Mouse (Mus musculus) ES-Bruce4 (cell line): ENCODE measurements around the gene Slc2a13. TPM values are rescaled to one million over a fixed set of nuclear protein-coding genes. Genes with fewer than 3 reads are reported as not detected.

Experiments
- H3K27ac ChIP-seq: 2 replicates; pipeline ENCODE4 v1.5.1; 2012; ENCODE audit warnings: low read length, inconsistent platforms; ENCODE audit not compliant: insufficient read depth
- H3K27me3 ChIP-seq: 2 replicates; pipeline ENCODE4 v1.6.1; 2012; ENCODE audit warnings: mild to moderate bottlenecking, low read length, inconsistent platforms; ENCODE audit not compliant: control insufficient read depth, poor library complexity, insufficient read depth, severe bottlenecking
- H3K36me3 ChIP-seq: 2 replicates; pipeline ENCODE4 v1.6.1; 2012; ENCODE audit warnings: inconsistent platforms, mild to moderate bottlenecking, low read length, moderate library complexity; ENCODE audit not compliant: control insufficient read depth, poor library complexity, insufficient read depth, severe bottlenecking
- H3K4me1 ChIP-seq: one replicate; pipeline ENCODE4 v1.8.1; 2011; ENCODE audit warnings: low read length; ENCODE audit not compliant: control insufficient read depth, insufficient read depth
- H3K4me3 ChIP-seq: 2 replicates; pipeline ENCODE4 v1.5.1; 2011; ENCODE audit warnings: low read depth, mild to moderate bottlenecking, low read length
- H3K9ac ChIP-seq: 2 replicates; pipeline ENCODE4 v1.6.1; 2012; ENCODE audit warnings: low read depth, mild to moderate bottlenecking, inconsistent platforms; ENCODE audit not compliant: poor library complexity, severe bottlenecking
- H3K9me3 ChIP-seq: replicated peaks from 2 replicates; pipeline ENCODE4 v1.6.1; 2012; ENCODE audit warnings: mild to moderate bottlenecking, low read length, inconsistent platforms; ENCODE audit not compliant: control insufficient read depth, poor library complexity, insufficient read depth, severe bottlenecking
- CTCF ChIP-seq: IDR thresholded peaks from one replicate; pipeline ENCODE4 v1.8.1; 2011; ENCODE audit warnings: low read depth, low read length
- EP300 ChIP-seq: IDR thresholded peaks from 2 replicates; pipeline ENCODE4 v1.6.1; 2011; ENCODE audit warnings: low read depth, low read length; ENCODE audit not compliant: insufficient read depth
- POLR2A ChIP-seq: IDR thresholded peaks from one replicate; pipeline ENCODE4 v1.8.1; 2011; ENCODE audit warnings: low read length; ENCODE audit not compliant: insufficient read depth
- polyA plus RNA-seq: library from polyadenylated mRNA; stranded (reverse); fragments of >200 nt; gene quantifications from 2 replicates; pipeline ENCODE4 v1.2.4, GENCODE M21; 2011; ENCODE audit warnings: low read depth; ENCODE audit not compliant: missing spikeins, insufficient read depth, insufficient read length

Slc2a13 gene
- polyA plus RNA-seq, 1 experiment = not detected

GRCm38 (mm10) chr15:91327748-91328147, 245.3 kb downstream of the Slc2a13 start:
- no peak overlapping the region for H3K27ac ChIP-seq
- no peaks in the 10 kb centered on the region for H3K27me3 ChIP-seq
- no peak overlapping the region for H3K4me3 ChIP-seq
- H3K36me3 ChIP-seq = no peaks in the 10 kb centered on the region
- no peak for TF ChIP-seq CTCF
- TF ChIP-seq EP300 = no peak
- no peak for TF ChIP-seq POLR2A
- no peak overlapping the region for H3K9ac ChIP-seq
- H3K9me3 ChIP-seq = no peaks in the 10 kb centered on the region
- H3K4me1 ChIP-seq = no peaks in the 10 kb centered on the region

GRCm38 (mm10) chr15:91327023-91327422, 246.0 kb downstream of the Slc2a13 start:
- H3K9ac ChIP-seq = no peak overlapping the region
- no peaks in the 10 kb centered on the region for H3K36me3 ChIP-seq
- TF ChIP-seq EP300 (no peak), CTCF (no peak), POLR2A (no peak)
- no peaks in the 10 kb centered on the region for H3K9me3 ChIP-seq
- no peak overlapping the region for H3K27ac ChIP-seq
- no peaks in the 10 kb centered on the region for H3K4me1 ChIP-seq
- H3K27me3 ChIP-seq = no peaks in the 10 kb centered on the region
- H3K4me3 ChIP-seq = no peak overlapping the region

GRCm38 (mm10) chr15:91319376-91319775, 253.7 kb downstream of the Slc2a13 start:
- Histone ChIP-seq H3K9ac (no peak overlapping the region), H3K4me1 (no peaks in the 10 kb centered on the region), H3K27me3 (no peaks in the 10 kb centered on the region), H3K4me3 (no peak overlapping the region), H3K36me3 (no peaks in the 10 kb centered on the region), H3K9me3 (no peaks in the 10 kb centered on the region), H3K27ac (no peak overlapping the region)
- TF ChIP-seq POLR2A = no peak
- TF ChIP-seq CTCF = peak; percentile 46

- no peaks in the 10 kb centered on the region for H3K4me1 ChIP-seq
- no peak overlapping the region for H3K27ac ChIP-seq
- TF ChIP-seq CTCF (no peak), POLR2A (no peak), EP300 (no peak)
- no peaks in the 10 kb centered on the region for H3K27me3 ChIP-seq
- no peaks in the 10 kb centered on the region for H3K36me3 ChIP-seq
- no peak overlapping the region for H3K9ac ChIP-seq
- no peak overlapping the region for H3K4me3 ChIP-seq
- no peaks in the 10 kb centered on the region for H3K9me3 ChIP-seq
Observed at GRCm38 (mm10) chr15:91316964-91317363, 256.1 kb downstream of the Slc2a13 start.

- H3K36me3 ChIP-seq = no peaks in the 10 kb centered on the region
- no peak for TF ChIP-seq POLR2A
- no peak for TF ChIP-seq EP300
- TF ChIP-seq CTCF = no peak
- H3K9ac ChIP-seq = no peak overlapping the region
- no peaks in the 10 kb centered on the region for H3K4me1 ChIP-seq
- no peak overlapping the region for H3K27ac ChIP-seq
- H3K4me3 ChIP-seq = no peak overlapping the region
- H3K27me3 ChIP-seq = no peaks in the 10 kb centered on the region
- no peaks in the 10 kb centered on the region for H3K9me3 ChIP-seq
Observed at GRCm38 (mm10) chr15:91314402-91315318, 258.4 kb downstream of the Slc2a13 start.

- H3K9me3 ChIP-seq = no peaks in the 10 kb centered on the region
- no peak overlapping the region for H3K27ac ChIP-seq
- H3K4me1 ChIP-seq = no peaks in the 10 kb centered on the region
- TF ChIP-seq EP300 = no peak
- no peak for TF ChIP-seq CTCF
- TF ChIP-seq POLR2A = no peak
- H3K4me3 ChIP-seq = no peak overlapping the region
- no peaks in the 10 kb centered on the region for H3K27me3 ChIP-seq
- H3K9ac ChIP-seq = no peak overlapping the region
- no peaks in the 10 kb centered on the region for H3K36me3 ChIP-seq
Observed at GRCm38 (mm10) chr15:91304296-91304852, 268.7 kb downstream of the Slc2a13 start.
